Mouse (Mus musculus) heart, embryonic 16.5 days (tissue): Measurements from ENCODE around the gene Aldh1l2. TPM values are rescaled to one million over a fixed set of nuclear protein-coding genes. Genes with fewer than 3 reads are reported as not detected.

ENCODE experiments used
- ATAC-seq: fragments of 200-750 bp; cut with Nextera tagmentation; replicated peaks from 2 replicates; pipeline ENCODE4 v1.8.0; 2017; ENCODE audit warnings: moderate number of reproducible peaks; ENCODE audit not compliant: insufficient read depth, low FRiP score; ENCODE audit errors: extremely low read depth
- H3K27ac ChIP-seq: fragments of 300-500 bp; sonication (generic); 2 replicates; pipeline ENCODE4 v1.5.1; 2014; ENCODE audit warnings: mild to moderate bottlenecking, low read length, control low read depth, moderate library complexity
- H3K27me3 ChIP-seq: fragments of 300-500 bp; sonication (generic); 2 replicates; pipeline ENCODE4 v1.6.1; 2014; ENCODE audit warnings: low read length, mixed read lengths; ENCODE audit not compliant: control insufficient read depth, insufficient read depth
- H3K36me3 ChIP-seq: fragments of 300-500 bp; sonication (generic); 2 replicates; pipeline ENCODE4 v1.6.1; 2014; ENCODE audit not compliant: control insufficient read depth, insufficient read depth
- H3K4me1 ChIP-seq: fragments of 300-500 bp; sonication (generic); 2 replicates; pipeline ENCODE4 v1.6.1; 2014; ENCODE audit warnings: low read length, mixed read lengths; ENCODE audit not compliant: control insufficient read depth, insufficient read depth
- H3K4me2 ChIP-seq: fragments of 300-500 bp; sonication (generic); 2 replicates; pipeline ENCODE4 v1.6.1; 2014; ENCODE audit warnings: low read depth, mild to moderate bottlenecking, control low read depth, low read length
- H3K4me3 ChIP-seq: fragments of 300-500 bp; sonication (generic); 2 replicates; pipeline ENCODE4 v1.5.1; 2014; ENCODE audit warnings: mild to moderate bottlenecking, control low read depth, low read length
- H3K9ac ChIP-seq: fragments of 300-500 bp; sonication (generic); 2 replicates; pipeline ENCODE4 v1.6.1; 2014; ENCODE audit warnings: low read length, control low read depth
- H3K9me3 ChIP-seq: fragments of 300-500 bp; sonication (generic); replicated peaks from 2 replicates; pipeline ENCODE4 v1.6.1; 2016; ENCODE audit warnings: low read length; ENCODE audit not compliant: control insufficient read depth
- WGBS: fragments of 180-500 bp; shearing (Covaris S2); extraction: QIAGEN DNeasy Blood & Tissue Kit; methylation state at CpG from one replicate; pipeline ENCODE4 v1.1.7; 2014; 5-methylcytosine and 5-hydroxymethylcytosine counted together
- polyA plus RNA-seq: library from polyadenylated mRNA; unstranded; fragments of >200 nt; fragmentation: Nextera tagmentation; extraction: Ambion mirVana; gene quantifications from 2 replicates; pipeline ENCODE4 v1.2.1, GENCODE M21; 2015

The Aldh1l2 gene
- polyA plus RNA-seq, 1 experiment from 2014 or later = 11.0 TPM

GRCm38 (mm10) chr10:83508962-83509660 lies 24.8 kb downstream of the Aldh1l2 start:
- H3K27ac ChIP-seq = no peak overlapping the region
- peaks cover 6% of the 10 kb centered on the region for H3K9me3 ChIP-seq
- ATAC-seq = no peak; the same call in 1 of the 2 replicates
- H3K27me3 ChIP-seq = no peaks in the 10 kb centered on the region
- no peak overlapping the region for H3K4me3 ChIP-seq
- 67% methylated on average over 8 of the region's 8 CpGs for WGBS
- H3K36me3 ChIP-seq = peaks cover 13% of the 10 kb centered on the region
- H3K4me2 ChIP-seq = no peak overlapping the region
- H3K9ac ChIP-seq = no peak overlapping the region
- no peaks in the 10 kb centered on the region for H3K4me1 ChIP-seq

- WGBS = 83% methylated on average over 13 of the region's 13 CpGs
Observed at GRCm38 (mm10) chr10:83497321-83497720, 36.6 kb downstream of the Aldh1l2 start.

GRCm38 (mm10) chr10:83490506-83490905 lies 43.4 kb downstream of the Aldh1l2 start:
- no peak for ATAC-seq
- no peaks in the 10 kb centered on the region for H3K4me1 ChIP-seq
- WGBS = 83% methylated on average over 6 of the region's 6 CpGs
- peaks cover 8% of the 10 kb centered on the region; the same call in 1 of the 2 replicates for H3K36me3 ChIP-seq
- H3K27ac ChIP-seq = no peak overlapping the region
- no peaks in the 10 kb centered on the region for H3K9me3 ChIP-seq
- H3K4me3 ChIP-seq = no peak overlapping the region
- H3K4me2 ChIP-seq = no peak overlapping the region
- no peak overlapping the region for H3K9ac ChIP-seq
- no peaks in the 10 kb centered on the region for H3K27me3 ChIP-seq

More at GRCm38 (mm10) chr10:83497321-83497720, 36.6 kb downstream of the Aldh1l2 start:
- Histone ChIP-seq H3K36me3 (peaks cover 4% of the 10 kb centered on the region; the same call in 1 of the 2 replicates), H3K9ac (no peak overlapping the region), H3K9me3 (no peaks in the 10 kb centered on the region), H3K4me2 (no peak overlapping the region), H3K4me3 (no peak overlapping the region), H3K27ac (no peak overlapping the region), H3K27me3 (no peaks in the 10 kb centered on the region), H3K4me1 (no peaks in the 10 kb centered on the region)
- ATAC-seq = no peak

- H3K4me2 ChIP-seq = no peak overlapping the region
- no peak overlapping the region for H3K4me3 ChIP-seq
- no peak overlapping the region for H3K27ac ChIP-seq
- no peaks in the 10 kb centered on the region for H3K4me1 ChIP-seq
- no peaks in the 10 kb centered on the region for H3K9me3 ChIP-seq
- ATAC-seq = no peak
- WGBS = 86% methylated on average over 5 of the region's 5 CpGs
- H3K27me3 ChIP-seq = no peaks in the 10 kb centered on the region
- H3K36me3 ChIP-seq = no peaks in the 10 kb centered on the region
- H3K9ac ChIP-seq = no peak overlapping the region
Observed at GRCm38 (mm10) chr10:83477286-83477685, 56.7 kb downstream of the Aldh1l2 start.

GRCm38 (mm10) chr10:83475226-83475625 lies 58.7 kb downstream of the Aldh1l2 start:
- Histone ChIP-seq H3K9ac (no peak overlapping the region), H3K36me3 (no peaks in the 10 kb centered on the region), H3K4me2 (no peak overlapping the region), H3K27me3 (no peaks in the 10 kb centered on the region), H3K4me1 (no peaks in the 10 kb centered on the region), H3K27ac (no peak overlapping the region), H3K4me3 (no peak overlapping the region), H3K9me3 (no peaks in the 10 kb centered on the region)
- ATAC-seq = no peak
- WGBS = 94% methylated on average over 13 of the region's 13 CpGs

GRCm38 (mm10) chr10:83457531-83457930 lies 76.4 kb downstream of the Aldh1l2 start:
- WGBS = 87% methylated on average over 3 of the region's 3 CpGs
- no peak for ATAC-seq

GRCm38 (mm10) chr10:83448582-83448981 lies 85.4 kb downstream of the Aldh1l2 start:
- Histone ChIP-seq H3K9ac (no peak overlapping the region), H3K4me3 (no peak overlapping the region), H3K4me1 (no peaks in the 10 kb centered on the region), H3K9me3 (peaks cover 12% of the 10 kb centered on the region), H3K27ac (no peak overlapping the region), H3K27me3 (no peaks in the 10 kb centered on the region), H3K36me3 (no peaks in the 10 kb centered on the region), H3K4me2 (no peak overlapping the region)
- WGBS = 84% methylated on average over 7 of the region's 7 CpGs
- no peak for ATAC-seq

More at GRCm38 (mm10) chr10:83457531-83457930, 76.4 kb downstream of the Aldh1l2 start:
- Histone ChIP-seq H3K27ac (no peak overlapping the region), H3K9me3 (peaks cover 22% of the 10 kb centered on the region), H3K4me1 (no peaks in the 10 kb centered on the region), H3K27me3 (no peaks in the 10 kb centered on the region), H3K9ac (no peak overlapping the region), H3K4me3 (no peak overlapping the region), H3K36me3 (peaks cover 2% of the 10 kb centered on the region; the same call in 1 of the 2 replicates), H3K4me2 (no peak overlapping the region)

Other genes starting within 250 kb of the Aldh1l2 start
- gene Slc41a2, start 196.3 kb downstream of the Aldh1l2 start, polyA plus RNA-seq = 0.71 and 0.84 TPM in 2 replicates
- gene D10Wsu102e, start 173.9 kb downstream of the Aldh1l2 start, polyA plus RNA-seq = 0.37 and 0.39 TPM in 2 replicates
- gene Washc4, start 9.6 kb upstream of the Aldh1l2 start, polyA plus RNA-seq = 25.1 and 25.2 TPM in 2 replicates
- 37.9 and 42.1 TPM in 2 replicates for gene Appl2, start 114.6 kb upstream of the Aldh1l2 start, polyA plus RNA-seq
- gene 1500009L16Rik, start 188.7 kb upstream of the Aldh1l2 start, polyA plus RNA-seq = 27.4 and 36.4 TPM in 2 replicates